Mouse (Mus musculus) thymus, adult 2 months (tissue): ENCODE data around the gene Morc1. TPM values are rescaled to one million over a fixed set of nuclear protein-coding genes. Genes with fewer than 3 reads are reported as not detected.

Experiments used
- DNase-seq: peaks from one replicate; pipeline ENCODE4 v3.0.0; 2021
- H3K27ac ChIP-seq: fragments of 200-500 bp; 2 replicates; pipeline ENCODE4 v1.5.1; 2012; ENCODE audit warnings: low read length, control low read depth; ENCODE audit not compliant: control insufficient read depth, insufficient read depth
- H3K27me3 ChIP-seq: fragments of 200-500 bp; 2 replicates; pipeline ENCODE4 v1.6.1; 2012; ENCODE audit warnings: mild to moderate bottlenecking, low read length, moderate library complexity, mixed read lengths; ENCODE audit not compliant: control insufficient read depth, insufficient read depth
- H3K36me3 ChIP-seq: fragments of 200-500 bp; 2 replicates; pipeline ENCODE4 v1.6.1; 2012; ENCODE audit warnings: mild to moderate bottlenecking, low read length, moderate library complexity; ENCODE audit not compliant: control insufficient read depth, insufficient read depth
- H3K4me1 ChIP-seq: fragments of 200-500 bp; replicated peaks from 2 replicates; pipeline ENCODE4 v1.6.1; 2012; ENCODE audit warnings: low read length; ENCODE audit not compliant: control insufficient read depth, insufficient read depth
- H3K4me3 ChIP-seq: fragments of 200-500 bp; 2 replicates; pipeline ENCODE4 v1.5.1; 2012; ENCODE audit warnings: mild to moderate bottlenecking, low read length, control low read depth, moderate library complexity; ENCODE audit not compliant: control insufficient read depth, insufficient read depth
- CTCF ChIP-seq: fragments of 200-500 bp; IDR thresholded peaks from 2 replicates; pipeline ENCODE4 v1.5.1; 2012; ENCODE audit warnings: mild to moderate bottlenecking, control low read depth, low read length, moderate library complexity, borderline replicate concordance; ENCODE audit not compliant: control insufficient read depth, poor library complexity, insufficient read depth; ENCODE audit errors: extremely low read depth
- POLR2A ChIP-seq: fragments of 200-500 bp; IDR thresholded peaks from 2 replicates; pipeline ENCODE4 v1.6.1; 2012; ENCODE audit warnings: mild to moderate bottlenecking, low read length, control low read depth, moderate library complexity; ENCODE audit not compliant: control insufficient read depth, poor library complexity, insufficient read depth; ENCODE audit errors: extremely low read depth
- whole genome bisulfite sequencing: fragments of 180-500 bp; shearing (Covaris S2); methylation state at CpG from one replicate; pipeline ENCODE4 v1.1.7; 2018; 5-methylcytosine and 5-hydroxymethylcytosine counted together
- polyA plus RNA-seq: library from polyadenylated mRNA; depleted of rRNA; stranded (reverse); fragments of >200 nt; gene quantifications from 2 replicates; pipeline ENCODE4 v1.2.3, GENCODE M21; 2012

The Morc1 gene
- polyA plus RNA-seq, 1 experiment: 0.70 TPM

DNA sequence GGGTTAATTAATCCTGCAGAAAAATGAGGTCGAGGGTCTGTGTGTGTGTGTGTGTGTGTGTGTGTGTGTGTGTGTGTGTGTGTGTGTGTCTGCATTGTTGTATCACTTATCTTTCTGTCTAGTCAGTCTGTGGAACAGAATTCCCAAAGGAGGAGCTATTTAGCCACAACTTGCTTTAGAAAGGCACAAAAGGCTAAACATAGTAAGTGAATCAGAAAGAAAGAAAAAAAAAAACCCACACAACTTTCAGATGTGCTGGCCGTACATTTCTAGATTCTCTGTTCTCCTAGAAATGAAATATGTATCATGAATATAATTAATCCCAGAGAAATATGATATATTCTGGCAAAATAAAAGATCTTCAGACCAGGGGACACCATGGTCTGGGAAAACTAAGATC lies 190.0 kb downstream of the Morc1 start:
- WGBS: 50% methylated on average over 2 of the region's 2 CpGs
- H3K4me1 ChIP-seq: no peaks in the 10 kb centered on the region
- no peak overlapping the region for H3K27ac ChIP-seq
- H3K36me3 ChIP-seq: peaks cover 3% of the 10 kb centered on the region; the same call in 1 of the 2 replicates
- DNase-seq: no peak
- H3K27me3 ChIP-seq: no peaks in the 10 kb centered on the region
- TF ChIP-seq CTCF (no peak), POLR2A (no peak)
- H3K4me3 ChIP-seq: no peak overlapping the region

DNA sequence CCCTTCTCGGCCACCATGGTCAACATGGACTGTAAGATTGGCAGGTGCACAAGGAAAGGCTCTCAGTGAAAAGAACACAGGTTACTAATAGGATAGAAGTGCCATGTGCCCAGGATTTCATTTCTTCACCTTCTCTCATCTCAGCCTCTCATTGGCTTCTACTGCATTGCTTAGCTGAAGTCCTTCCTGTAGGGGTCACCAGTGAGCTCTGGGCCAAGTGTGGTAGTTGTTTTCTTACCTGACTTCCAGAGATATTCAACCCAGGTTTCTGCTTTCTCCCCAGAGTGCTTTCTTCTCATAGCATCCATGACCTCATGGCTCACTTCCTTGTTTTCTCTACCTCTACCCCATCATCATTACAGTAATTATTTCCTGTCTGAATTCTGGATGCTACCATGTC lies 192.4 kb downstream of the Morc1 start:
- peaks cover 12% of the 10 kb centered on the region for H3K4me1 ChIP-seq
- peak; percentile 56 for DNase-seq
- H3K27me3 ChIP-seq: no peaks in the 10 kb centered on the region
- no peak overlapping the region for H3K27ac ChIP-seq
- 96% methylated on average over 1 of the region's 1 CpGs for WGBS
- H3K4me3 ChIP-seq: no peak overlapping the region
- peaks cover 3% of the 10 kb centered on the region; the same call in 1 of the 2 replicates for H3K36me3 ChIP-seq
- TF ChIP-seq CTCF: no peak
- TF ChIP-seq POLR2A: no peak

DNA sequence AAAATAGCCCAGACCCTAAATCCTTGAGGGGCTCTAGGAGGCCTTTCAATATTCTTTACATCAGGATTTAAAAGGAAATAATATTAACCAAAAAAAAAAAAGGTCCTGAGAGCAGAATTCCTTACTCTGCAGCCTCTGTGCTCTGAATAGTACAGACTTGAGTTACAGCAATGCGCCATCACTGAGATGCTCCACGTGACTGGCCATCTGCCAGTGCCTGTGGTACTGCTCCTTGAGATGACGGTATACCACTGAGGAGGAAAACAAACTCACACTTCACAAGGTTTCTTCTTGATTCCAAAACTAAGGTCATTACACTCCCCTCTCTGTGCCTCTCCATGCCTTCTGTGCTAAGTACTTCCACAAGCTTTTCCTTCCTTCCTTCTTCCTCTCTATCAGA lies 195.1 kb downstream of the Morc1 start:
- Histone ChIP-seq H3K4me1 (peaks cover 16% of the 10 kb centered on the region), H3K27ac (no peak overlapping the region), H3K27me3 (no peaks in the 10 kb centered on the region), H3K36me3 (no peaks in the 10 kb centered on the region; the same call in 1 of the 2 replicates), H3K4me3 (no peak overlapping the region)
- WGBS: 56% methylated on average over 3 of the region's 3 CpGs
- no peak for TF ChIP-seq CTCF
- no peak for TF ChIP-seq POLR2A
- no peak for DNase-seq

DNA sequence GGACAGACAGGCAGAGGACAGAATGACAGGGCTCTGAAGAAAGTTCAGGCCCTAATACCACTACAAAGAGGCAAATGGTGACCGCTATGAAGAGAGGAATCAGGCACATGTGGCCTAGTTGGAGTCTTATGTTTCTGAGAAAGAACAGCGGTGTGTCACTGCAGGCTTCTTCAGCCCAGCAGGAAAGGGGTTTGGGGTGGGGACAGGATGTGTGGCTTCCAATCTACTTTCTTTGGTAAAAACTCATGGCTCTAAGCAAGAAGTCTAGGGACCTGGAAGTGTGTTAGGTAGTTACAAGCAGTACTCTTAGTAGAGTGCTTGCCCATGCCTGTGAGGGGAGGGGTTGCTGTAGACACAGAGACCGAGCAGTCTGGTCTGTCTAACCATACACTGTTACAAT lies 196.3 kb downstream of the Morc1 start:
- Histone ChIP-seq H3K27ac (peak overlapping the region; percentile 73), H3K27me3 (no peaks in the 10 kb centered on the region), H3K4me1 (peaks cover 16% of the 10 kb centered on the region), H3K4me3 (no peak overlapping the region), H3K36me3 (no peaks in the 10 kb centered on the region; the same call in 1 of the 2 replicates)
- peak; percentile 40 for DNase-seq
- 17% methylated on average over 3 of the region's 3 CpGs for WGBS
- TF ChIP-seq POLR2A (no peak), CTCF (no peak)

DNA sequence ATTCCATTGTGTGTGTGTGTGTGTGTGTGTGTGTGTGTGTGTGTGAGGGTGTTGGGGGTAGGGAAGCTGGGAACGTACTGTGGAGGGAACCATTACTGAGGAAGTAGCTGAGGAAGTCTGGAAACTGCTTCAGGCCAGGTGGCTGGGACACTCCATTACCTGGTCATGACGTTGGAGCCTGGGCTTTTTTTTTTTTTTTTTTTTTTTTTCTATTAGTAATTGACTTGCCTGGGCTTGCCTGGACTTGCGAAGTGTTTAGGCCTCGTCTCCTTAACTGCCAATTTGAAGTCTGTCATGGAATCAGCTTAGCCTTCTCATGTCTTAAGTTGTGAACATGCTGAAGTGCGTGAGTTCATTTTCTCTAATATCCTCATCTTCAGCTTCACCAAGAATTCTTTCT lies 198.7 kb downstream of the Morc1 start:
- TF ChIP-seq POLR2A: no peak
- TF ChIP-seq CTCF: no peak
- no peak for DNase-seq
- Histone ChIP-seq H3K27me3 (no peaks in the 10 kb centered on the region), H3K36me3 (no peaks in the 10 kb centered on the region; the same call in 1 of the 2 replicates), H3K27ac (no peak overlapping the region), H3K4me3 (no peak overlapping the region), H3K4me1 (peaks cover 16% of the 10 kb centered on the region)
- 93% methylated on average over 5 of the region's 5 CpGs for WGBS

DNA sequence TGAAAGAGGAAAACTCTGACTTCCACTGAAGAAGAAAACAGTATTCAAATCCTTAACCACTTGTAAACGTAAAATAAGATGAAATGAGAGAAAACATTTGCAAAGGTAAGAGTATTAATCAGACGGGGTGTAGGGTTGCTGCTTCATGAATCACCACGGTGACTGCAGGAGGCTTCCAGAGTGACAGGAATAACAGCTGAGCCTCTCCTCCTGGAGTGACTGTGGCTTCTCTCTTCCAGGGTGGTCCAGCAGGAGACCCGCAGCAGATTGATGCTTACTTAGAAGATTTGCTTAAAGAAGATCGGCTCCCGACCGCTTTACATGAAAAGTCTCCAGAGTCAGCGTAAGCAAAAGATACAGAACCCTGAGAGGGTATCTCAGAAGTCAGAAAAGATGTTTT lies 199.4 kb downstream of the Morc1 start:
- H3K4me1 ChIP-seq: peaks cover 16% of the 10 kb centered on the region
- WGBS: 96% methylated on average over 8 of the region's 8 CpGs
- H3K36me3 ChIP-seq: no peaks in the 10 kb centered on the region
- DNase-seq: no peak
- no peak for TF ChIP-seq POLR2A
- no peak for TF ChIP-seq CTCF
- no peaks in the 10 kb centered on the region for H3K27me3 ChIP-seq
- no peak overlapping the region for H3K27ac ChIP-seq
- no peak overlapping the region for H3K4me3 ChIP-seq

DNA sequence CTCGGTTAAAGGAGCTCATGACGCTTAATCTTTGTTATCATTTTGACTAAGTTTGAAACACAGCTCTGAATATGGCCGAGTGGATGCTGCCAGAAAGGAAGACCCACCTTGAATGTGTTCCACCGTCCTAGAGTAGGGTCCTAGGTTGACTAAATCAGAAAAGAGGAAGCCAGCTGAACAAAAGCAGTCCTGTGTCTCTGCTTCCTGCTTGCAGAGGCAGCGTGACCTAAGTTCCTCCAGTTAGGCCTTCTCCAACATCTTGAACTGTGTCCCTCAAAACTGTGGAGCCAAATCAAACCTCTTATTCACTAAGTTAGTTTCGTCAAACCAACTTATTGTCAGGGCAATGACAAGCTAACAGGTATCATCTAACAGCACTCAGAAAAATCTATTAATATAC lies 201.3 kb downstream of the Morc1 start:
- DNase-seq: no peak
- Histone ChIP-seq H3K36me3 (no peaks in the 10 kb centered on the region), H3K4me1 (peaks cover 7% of the 10 kb centered on the region), H3K27me3 (no peaks in the 10 kb centered on the region), H3K4me3 (no peak overlapping the region), H3K27ac (no peak overlapping the region)
- no peak for TF ChIP-seq CTCF
- no peak for TF ChIP-seq POLR2A
- 83% methylated on average over 6 of the region's 6 CpGs for WGBS
